Mouse (Mus musculus) hindbrain, embryonic 16.5 days (tissue): ENCODE measurements at regions not wholly inside any gene's neighbourhood (a gene's known extent, or its start where the extent isn't known, plus 50 kb on each side); places are given as distances from the start of the nearest gene placed in this dataset.
A peak's percentile ranks its signal among the peaks of the same experiment; 100 is the strongest.
"Not testable (repeated sequence)": the region's sequence is repeated elsewhere in the genome, so short reads cannot be mapped to it uniquely, and the experiment has no call there.

ENCODE experiments used
- ATAC-seq: fragments of 200-750 bp; cut with Nextera tagmentation; 2 replicates; pipeline ENCODE4 v1.8.0; 2017; ENCODE audit warnings: moderate TSS enrichment, moderate library complexity
- H3K27ac ChIP-seq: fragments of 300-500 bp; sonication (generic); 2 replicates; pipeline ENCODE4 v1.5.1; 2014; ENCODE audit warnings: low read depth, mild to moderate bottlenecking, control low read depth, low read length, moderate library complexity
- H3K27me3 ChIP-seq: fragments of 300-500 bp; sonication (generic); replicated peaks from 2 replicates; pipeline ENCODE4 v1.6.1; 2014; ENCODE audit warnings: low read length; ENCODE audit not compliant: control insufficient read depth, insufficient read depth
- H3K36me3 ChIP-seq: fragments of 300-500 bp; sonication (generic); 2 replicates; pipeline ENCODE4 v1.6.1; 2014; ENCODE audit warnings: mild to moderate bottlenecking, low read length, moderate library complexity, mixed read lengths; ENCODE audit not compliant: control insufficient read depth, insufficient read depth
- H3K4me1 ChIP-seq: fragments of 300-500 bp; sonication (generic); 2 replicates; pipeline ENCODE4 v1.6.1; 2014; ENCODE audit warnings: low read depth, low read length; ENCODE audit not compliant: control insufficient read depth, insufficient read depth
- H3K4me2 ChIP-seq: fragments of 300-500 bp; sonication (generic); 2 replicates; pipeline ENCODE4 v1.6.1; 2014; ENCODE audit warnings: mild to moderate bottlenecking, low read length, control low read depth, moderate library complexity
- H3K4me3 ChIP-seq: fragments of 300-500 bp; sonication (generic); 2 replicates; pipeline ENCODE4 v1.5.1; 2014; ENCODE audit warnings: mild to moderate bottlenecking, low read length, control low read depth, moderate library complexity
- H3K9ac ChIP-seq: fragments of 300-500 bp; sonication (generic); 2 replicates; pipeline ENCODE4 v1.6.1; 2014; ENCODE audit warnings: low read depth, mild to moderate bottlenecking, control low read depth, low read length, moderate library complexity
- H3K9me3 ChIP-seq: fragments of 300-500 bp; sonication (generic); 2 replicates; pipeline ENCODE4 v1.6.1; 2014; ENCODE audit warnings: mild to moderate bottlenecking, low read length, moderate library complexity; ENCODE audit not compliant: control insufficient read depth
- WGBS: fragments of 180-500 bp; shearing (Covaris S2); extraction: QIAGEN DNeasy Blood & Tissue Kit; methylation state at CpG from one replicate; pipeline ENCODE4 v1.1.7; 2014; 5-methylcytosine and 5-hydroxymethylcytosine counted together

- 34% methylated on average over 8 of the region's 8 CpGs for WGBS
- Histone ChIP-seq H3K4me2 (no peak overlapping the region), H3K4me1 (no peaks in the 10 kb centered on the region), H3K9ac (no peak overlapping the region), H3K9me3 (no peaks in the 10 kb centered on the region), H3K27ac (no peak overlapping the region), H3K36me3 (no peaks in the 10 kb centered on the region), H3K27me3 (no peaks in the 10 kb centered on the region), H3K4me3 (no peak overlapping the region)
- 0 out of 2 replicates have a peak, but pooled peaks have one; percentile 40 for ATAC-seq
These were observed 355.7 kb upstream of the Zwint start for GRCm38 (mm10) chr10:72298824-72299551.

GRCm38 (mm10) chr10:72309045-72309444 is 345.6 kb upstream of the Zwint start:
- H3K27ac ChIP-seq, H3K36me3 ChIP-seq, H3K9ac ChIP-seq, H3K4me1 ChIP-seq, H3K9me3 ChIP-seq, ATAC-seq, H3K4me2 ChIP-seq, H3K27me3 ChIP-seq, H3K4me3 ChIP-seq: not testable (repeated sequence)
- 89% methylated on average over 23 of the region's 23 CpGs for WGBS

GRCm38 (mm10) chr10:72318308-72318707 is 336.3 kb upstream of the Zwint start:
- H3K9ac ChIP-seq = no peak overlapping the region
- no peak overlapping the region for H3K27ac ChIP-seq
- no peak for ATAC-seq
- no peaks in the 10 kb centered on the region for H3K36me3 ChIP-seq
- 67% methylated on average over 4 of the region's 4 CpGs for WGBS
- H3K4me3 ChIP-seq = no peak overlapping the region
- H3K4me2 ChIP-seq = no peak overlapping the region
- no peaks in the 10 kb centered on the region for H3K4me1 ChIP-seq
- no peaks in the 10 kb centered on the region for H3K9me3 ChIP-seq
- no peaks in the 10 kb centered on the region for H3K27me3 ChIP-seq

- WGBS = 83% methylated on average over 4 of the region's 4 CpGs
- Histone ChIP-seq H3K27me3 (no peaks in the 10 kb centered on the region), H3K4me2 (no peak overlapping the region), H3K4me1 (no peaks in the 10 kb centered on the region), H3K9me3 (no peaks in the 10 kb centered on the region), H3K27ac (no peak overlapping the region), H3K4me3 (no peak overlapping the region), H3K36me3 (no peaks in the 10 kb centered on the region), H3K9ac (no peak overlapping the region)
- ATAC-seq = no peak
These were observed 334.3 kb upstream of the Zwint start for GRCm38 (mm10) chr10:72320307-72320706.

GRCm38 (mm10) chr10:72326624-72327023 is 328.0 kb upstream of the Zwint start:
- ATAC-seq = peak; percentile 48
- Histone ChIP-seq H3K4me3 (no peak overlapping the region), H3K27ac (no peak overlapping the region), H3K36me3 (no peaks in the 10 kb centered on the region), H3K27me3 (no peaks in the 10 kb centered on the region), H3K4me1 (no peaks in the 10 kb centered on the region; the same call in 1 of the 2 replicates), H3K4me2 (no peak overlapping the region), H3K9me3 (no peaks in the 10 kb centered on the region), H3K9ac (no peak overlapping the region)
- 24% methylated on average over 4 of the region's 4 CpGs for WGBS

- no peak overlapping the region for H3K27ac ChIP-seq
- no peak overlapping the region for H3K9ac ChIP-seq
- H3K36me3 ChIP-seq = no peaks in the 10 kb centered on the region
- H3K4me1 ChIP-seq = no peaks in the 10 kb centered on the region
- H3K4me3 ChIP-seq = no peak overlapping the region
- no peak for ATAC-seq
- H3K9me3 ChIP-seq = no peaks in the 10 kb centered on the region
- no peaks in the 10 kb centered on the region for H3K27me3 ChIP-seq
- WGBS = 68% methylated on average over 5 of the region's 5 CpGs
- H3K4me2 ChIP-seq = no peak overlapping the region
These were observed 307.4 kb upstream of the Zwint start for GRCm38 (mm10) chr10:72347253-72347652.

- 88% methylated on average over 2 of the region's 2 CpGs for WGBS
- H3K36me3 ChIP-seq = no peaks in the 10 kb centered on the region
- H3K9ac ChIP-seq = no peak overlapping the region
- no peaks in the 10 kb centered on the region for H3K27me3 ChIP-seq
- H3K27ac ChIP-seq = no peak overlapping the region
- no peak overlapping the region for H3K4me3 ChIP-seq
- no peak overlapping the region for H3K4me2 ChIP-seq
- H3K4me1 ChIP-seq = no peaks in the 10 kb centered on the region
- no peaks in the 10 kb centered on the region for H3K9me3 ChIP-seq
- no peak for ATAC-seq
These were observed 306.5 kb upstream of the Zwint start for GRCm38 (mm10) chr10:72347949-72348663.

- H3K27me3 ChIP-seq = no peaks in the 10 kb centered on the region
- no peak overlapping the region for H3K9ac ChIP-seq
- no peak overlapping the region for H3K4me2 ChIP-seq
- H3K4me3 ChIP-seq = no peak overlapping the region
- no peaks in the 10 kb centered on the region for H3K36me3 ChIP-seq
- ATAC-seq = no peak
- H3K27ac ChIP-seq = no peak overlapping the region
- no peaks in the 10 kb centered on the region for H3K9me3 ChIP-seq
- H3K4me1 ChIP-seq = no peaks in the 10 kb centered on the region
These were observed 301.8 kb upstream of the Zwint start for GRCm38 (mm10) chr10:72352810-72353209.

- WGBS = 72% methylated on average over 2 of the region's 2 CpGs
- no peak for ATAC-seq
- Histone ChIP-seq H3K4me2 (no peak overlapping the region), H3K4me1 (no peaks in the 10 kb centered on the region), H3K36me3 (no peaks in the 10 kb centered on the region), H3K27ac (no peak overlapping the region), H3K9ac (no peak overlapping the region), H3K4me3 (no peak overlapping the region), H3K27me3 (no peaks in the 10 kb centered on the region), H3K9me3 (no peaks in the 10 kb centered on the region)
These were observed 301.1 kb upstream of the Zwint start for GRCm38 (mm10) chr10:72353515-72353914.
